Mouse (Mus musculus) neural tube, embryonic 15.5 days (tissue): ENCODE data around the gene Eef1e1. TPM values are rescaled to one million over a fixed set of nuclear protein-coding genes. Genes with fewer than 3 reads are reported as not detected.
"Not testable (repeated sequence)": the region's sequence is repeated elsewhere in the genome, so short reads cannot be mapped to it uniquely, and the experiment has no call there.

Experiments used
- ATAC-seq: fragments of 200-750 bp; cut with Nextera tagmentation; 2 replicates; pipeline ENCODE4 v1.8.0; 2017; ENCODE audit warnings: mild to moderate bottlenecking, moderate TSS enrichment, moderate library complexity; ENCODE audit not compliant: low FRiP score
- H3K27ac ChIP-seq: fragments of 300-500 bp; sonication (generic); replicated peaks from 2 replicates; pipeline ENCODE4 v1.5.1; 2015; ENCODE audit warnings: mild to moderate bottlenecking, inconsistent platforms
- H3K27me3 ChIP-seq: fragments of 300-500 bp; sonication (generic); replicated peaks from 2 replicates; pipeline ENCODE4 v1.6.1; 2015; ENCODE audit warnings: inconsistent platforms
- H3K36me3 ChIP-seq: fragments of 300-500 bp; sonication (generic); 2 replicates; pipeline ENCODE4 v1.6.1; 2015; ENCODE audit warnings: inconsistent platforms
- H3K4me1 ChIP-seq: fragments of 300-500 bp; sonication (generic); 2 replicates; pipeline ENCODE4 v1.6.1; 2015; ENCODE audit warnings: inconsistent platforms
- H3K4me2 ChIP-seq: fragments of 300-500 bp; sonication (generic); 2 replicates; pipeline ENCODE4 v1.6.1; 2015; ENCODE audit warnings: inconsistent platforms, mild to moderate bottlenecking, moderate library complexity
- H3K4me3 ChIP-seq: fragments of 300-500 bp; sonication (generic); replicated peaks from 2 replicates; pipeline ENCODE4 v1.5.1; 2015; ENCODE audit warnings: mild to moderate bottlenecking, inconsistent platforms
- H3K9ac ChIP-seq: fragments of 300-500 bp; sonication (generic); replicated peaks from 2 replicates; pipeline ENCODE4 v1.6.1; 2015; ENCODE audit warnings: mild to moderate bottlenecking, inconsistent platforms
- H3K9me3 ChIP-seq: fragments of 300-500 bp; sonication (generic); replicated peaks from 2 replicates; pipeline ENCODE4 v1.6.1; 2016; ENCODE audit warnings: inconsistent platforms
- WGBS: fragments of 180-500 bp; shearing (Covaris S2); methylation state at CpG from one replicate; pipeline ENCODE4 v1.1.7; 2015; ENCODE audit warnings: mixed read lengths; 5-methylcytosine and 5-hydroxymethylcytosine counted together
- polyA plus RNA-seq: library from polyadenylated mRNA; unstranded; fragments of >200 nt; fragmentation: Nextera tagmentation; extraction: Ambion mirVana; gene quantifications from 2 replicates; pipeline ENCODE4 v1.2.1, GENCODE M21; 2015

Eef1e1 gene
- polyA plus RNA-seq, 1 experiment from 2014 or later: 100 TPM

DNA sequence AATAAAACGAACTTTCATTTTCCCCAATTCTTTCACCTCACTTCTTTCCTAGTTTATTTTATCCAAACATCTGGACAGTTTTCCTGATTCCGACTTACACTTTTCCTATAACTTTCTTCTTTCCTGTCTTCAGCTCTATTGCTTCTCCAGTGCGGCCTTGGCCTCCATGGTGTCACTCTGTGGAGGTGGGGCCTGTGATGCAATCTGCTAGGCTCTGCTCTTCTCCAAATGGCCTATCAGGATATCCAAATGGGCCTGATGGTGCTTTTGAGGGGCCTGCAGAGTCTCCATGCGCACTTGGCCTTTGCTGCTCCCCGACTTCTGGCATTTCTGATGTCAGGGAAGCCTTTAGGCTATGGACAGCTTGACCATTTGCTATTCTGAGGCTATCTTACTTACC is 35.6 kb downstream of the Eef1e1 start:
- Histone ChIP-seq H3K4me2 (no peak overlapping the region), H3K4me1 (peaks cover 3% of the 10 kb centered on the region; the same call in 1 of the 2 replicates), H3K36me3 (peaks cover 3% of the 10 kb centered on the region; the same call in 1 of the 2 replicates), H3K27ac (no peak overlapping the region), H3K9ac (no peak overlapping the region), H3K4me3 (no peak overlapping the region), H3K27me3 (no peaks in the 10 kb centered on the region), H3K9me3 (no peaks in the 10 kb centered on the region)
- 96% methylated on average over 5 of the region's 5 CpGs for WGBS
- no peak for ATAC-seq

DNA sequence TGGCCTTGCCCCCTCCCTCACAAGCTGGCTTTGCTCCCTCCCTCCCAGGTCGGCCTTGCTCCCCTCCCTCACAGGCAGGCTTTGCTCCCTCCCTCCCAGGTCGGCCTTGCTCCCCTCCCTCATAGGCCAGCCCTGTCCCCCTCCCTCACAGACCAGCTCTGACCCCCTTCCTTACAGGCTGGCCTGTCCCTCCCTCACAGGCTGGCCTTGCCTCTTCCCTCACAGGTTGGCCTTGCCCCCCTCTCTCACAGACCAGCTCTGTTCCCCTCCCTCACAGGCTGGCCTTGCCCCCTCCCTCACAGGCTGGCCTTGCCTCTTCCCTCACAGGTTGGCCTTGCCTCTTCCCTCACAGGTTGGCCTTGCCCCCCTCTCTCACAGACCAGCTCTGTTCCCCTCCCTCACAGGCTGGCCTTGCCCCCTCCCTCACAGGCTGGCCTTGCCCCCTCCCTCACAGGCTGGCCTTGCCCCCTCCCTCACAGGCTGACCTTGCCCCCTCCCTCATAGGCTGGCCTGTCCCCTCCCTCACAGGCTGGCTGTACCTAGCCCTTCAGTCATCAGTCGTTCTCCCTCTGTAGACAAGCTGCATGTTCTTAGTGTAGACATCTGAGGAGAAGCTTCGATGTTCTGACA is 40.7 kb downstream of the Eef1e1 start:
- H3K4me1 ChIP-seq, H3K4me2 ChIP-seq, H3K9me3 ChIP-seq, ATAC-seq, H3K27ac ChIP-seq, H3K27me3 ChIP-seq, H3K4me3 ChIP-seq, H3K9ac ChIP-seq: not testable (repeated sequence)
- H3K36me3 ChIP-seq: peaks cover 12% of the 10 kb centered on the region; the same call in 1 of the 2 replicates
- WGBS: 81% methylated on average over 4 of the region's 4 CpGs

DNA sequence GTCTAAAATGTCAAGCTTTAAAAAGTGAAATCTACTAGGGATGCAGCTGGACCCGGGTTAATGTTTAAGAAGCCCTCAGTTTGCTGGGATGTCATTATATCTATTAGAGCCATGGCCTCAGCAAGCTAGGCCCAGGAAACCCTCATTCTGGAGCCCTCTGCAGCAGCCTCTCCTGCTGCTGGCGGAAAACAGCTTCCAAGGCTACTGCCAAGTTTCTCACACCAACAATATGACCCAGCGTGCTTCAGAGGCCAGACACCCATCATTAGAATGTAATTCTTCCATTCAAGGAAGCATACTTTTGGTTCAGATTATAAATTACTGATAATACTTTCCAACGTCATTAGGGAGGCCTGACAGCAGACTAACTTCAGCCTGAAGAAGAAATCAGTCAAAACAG is 42.0 kb downstream of the Eef1e1 start:
- Histone ChIP-seq H3K4me1 (no peaks in the 10 kb centered on the region), H3K27ac (no peak overlapping the region), H3K9ac (no peak overlapping the region), H3K4me2 (no peak overlapping the region), H3K27me3 (no peaks in the 10 kb centered on the region), H3K9me3 (no peaks in the 10 kb centered on the region), H3K36me3 (peaks cover 22% of the 10 kb centered on the region), H3K4me3 (no peak overlapping the region)
- ATAC-seq: no peak
- 86% methylated on average over 4 of the region's 4 CpGs for WGBS

DNA sequence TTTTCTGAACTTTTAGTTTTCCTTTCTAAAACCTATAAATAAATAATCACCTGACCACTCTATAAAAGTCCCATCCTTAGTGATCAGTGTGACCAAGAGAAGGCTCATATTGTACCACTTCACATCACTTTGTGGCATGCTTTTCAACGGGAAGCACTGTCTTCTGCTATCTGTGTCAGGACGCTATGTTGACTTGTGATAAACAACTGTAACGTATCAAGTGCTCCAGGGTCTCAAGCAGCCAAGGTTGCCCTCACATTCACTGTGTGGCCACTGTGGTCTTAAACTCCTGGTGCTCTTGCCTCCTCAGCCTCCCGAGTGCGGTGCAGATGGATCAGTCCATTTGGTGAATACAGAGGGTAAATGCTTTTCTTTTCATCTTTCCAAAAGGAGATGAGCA is 43.2 kb downstream of the Eef1e1 start:
- H3K4me1 ChIP-seq: no peaks in the 10 kb centered on the region
- H3K27ac ChIP-seq: no peak overlapping the region
- peaks cover 25% of the 10 kb centered on the region for H3K36me3 ChIP-seq
- H3K9ac ChIP-seq: no peak overlapping the region
- no peak for ATAC-seq
- H3K4me2 ChIP-seq: no peak overlapping the region
- H3K9me3 ChIP-seq: no peaks in the 10 kb centered on the region
- H3K27me3 ChIP-seq: no peaks in the 10 kb centered on the region
- no peak overlapping the region for H3K4me3 ChIP-seq
- 91% methylated on average over 5 of the region's 5 CpGs for WGBS

DNA sequence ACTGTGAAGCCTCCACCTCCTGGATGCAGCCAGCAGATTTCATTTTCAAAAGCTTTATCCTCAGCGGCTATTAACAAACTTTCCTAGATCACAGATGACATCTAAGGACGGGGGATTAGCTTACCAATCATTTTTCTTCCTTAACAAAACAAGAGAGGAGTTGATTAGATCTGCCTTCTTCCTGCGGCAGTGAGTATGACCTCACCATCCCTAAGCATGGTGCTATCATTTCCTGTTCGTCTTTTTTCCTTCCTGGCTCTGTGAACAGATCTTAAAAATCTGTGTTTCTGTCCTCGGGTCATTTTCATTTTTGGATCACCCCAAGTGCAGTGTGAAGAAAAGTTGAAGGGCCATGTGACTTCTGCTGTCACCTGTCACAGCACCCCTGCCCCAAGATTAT is 44.6 kb downstream of the Eef1e1 start:
- H3K36me3 ChIP-seq: peaks cover 27% of the 10 kb centered on the region
- ATAC-seq: no peak
- no peak overlapping the region for H3K4me2 ChIP-seq
- H3K27ac ChIP-seq: no peak overlapping the region
- 79% methylated on average over 5 of the region's 5 CpGs for WGBS
- no peaks in the 10 kb centered on the region for H3K4me1 ChIP-seq
- H3K9me3 ChIP-seq: no peaks in the 10 kb centered on the region
- no peak overlapping the region for H3K4me3 ChIP-seq
- no peaks in the 10 kb centered on the region for H3K27me3 ChIP-seq
- no peak overlapping the region for H3K9ac ChIP-seq

DNA sequence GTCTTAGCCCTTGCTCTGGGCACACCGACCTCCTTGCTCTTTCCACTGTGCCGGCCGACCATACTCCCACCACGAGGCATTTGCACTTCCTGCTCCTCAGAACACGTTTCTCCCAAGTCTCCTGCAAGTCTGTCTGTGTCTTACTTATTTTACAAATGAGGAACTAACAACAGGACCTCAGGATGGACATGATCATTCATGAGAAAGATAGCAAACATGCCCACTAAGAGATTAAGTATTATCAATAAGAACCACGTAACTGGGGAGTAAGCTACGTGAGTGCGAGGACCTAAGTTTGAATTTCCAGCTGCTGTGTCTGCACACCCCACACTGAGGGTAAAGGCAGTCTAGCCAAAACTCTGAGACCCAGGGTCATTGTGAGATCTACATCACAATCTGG is 45.3 kb downstream of the Eef1e1 start:
- 93% methylated on average over 8 of the region's 8 CpGs for WGBS
- no peaks in the 10 kb centered on the region for H3K27me3 ChIP-seq
- no peak overlapping the region for H3K4me3 ChIP-seq
- H3K4me2 ChIP-seq: no peak overlapping the region
- H3K9me3 ChIP-seq: no peaks in the 10 kb centered on the region
- H3K27ac ChIP-seq: no peak overlapping the region
- H3K36me3 ChIP-seq: peaks cover 27% of the 10 kb centered on the region
- H3K4me1 ChIP-seq: no peaks in the 10 kb centered on the region
- no peak for ATAC-seq
- H3K9ac ChIP-seq: no peak overlapping the region

DNA sequence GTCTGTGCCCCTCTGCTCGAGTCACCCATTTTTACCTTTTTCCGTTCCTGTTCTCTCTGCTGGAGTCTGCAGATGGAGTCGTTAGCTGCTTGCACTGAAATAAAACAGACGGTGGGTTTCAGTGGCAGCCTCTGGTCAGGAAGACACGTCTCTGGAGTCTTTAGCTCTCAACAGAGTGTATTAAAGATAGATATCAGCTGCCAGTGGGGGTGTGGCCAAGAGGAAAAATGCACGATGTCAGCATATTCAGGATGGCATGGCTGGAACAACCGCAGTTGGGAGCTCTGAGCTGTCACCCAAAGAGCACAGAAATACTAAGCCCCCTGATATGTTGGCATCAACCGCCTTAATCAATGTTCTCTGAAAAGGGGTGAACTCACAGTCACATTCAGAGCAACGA is 46.2 kb downstream of the Eef1e1 start:
- no peak overlapping the region for H3K27ac ChIP-seq
- H3K27me3 ChIP-seq: no peaks in the 10 kb centered on the region
- H3K9ac ChIP-seq: no peak overlapping the region
- no peaks in the 10 kb centered on the region for H3K4me1 ChIP-seq
- H3K4me2 ChIP-seq: no peak overlapping the region
- H3K9me3 ChIP-seq: no peaks in the 10 kb centered on the region
- peaks cover 27% of the 10 kb centered on the region for H3K36me3 ChIP-seq
- no peak overlapping the region for H3K4me3 ChIP-seq
- 93% methylated on average over 9 of the region's 9 CpGs for WGBS
- no peak for ATAC-seq

DNA sequence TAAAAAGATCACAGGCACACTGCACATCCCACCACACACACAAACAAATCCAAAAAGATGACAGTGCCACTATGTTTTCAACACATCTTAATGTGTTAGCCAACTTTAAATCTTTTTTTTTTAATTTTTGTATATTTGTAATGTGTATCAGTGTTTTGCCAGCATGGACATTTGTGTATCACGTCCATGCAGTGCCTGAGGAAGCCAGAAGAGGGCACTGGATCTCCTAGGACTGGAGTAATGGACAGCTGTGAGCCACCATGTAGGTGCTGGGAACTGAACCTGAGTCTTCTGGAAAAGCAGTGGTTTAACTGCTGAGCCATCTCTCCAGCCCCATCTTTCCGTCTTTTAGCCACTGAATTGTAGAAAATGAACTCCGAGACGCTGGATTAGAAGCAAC is 46.7 kb downstream of the Eef1e1 start:
- H3K4me3 ChIP-seq: no peak overlapping the region
- no peaks in the 10 kb centered on the region for H3K4me1 ChIP-seq
- H3K27ac ChIP-seq: no peak overlapping the region
- H3K9ac ChIP-seq: no peak overlapping the region
- H3K27me3 ChIP-seq: no peaks in the 10 kb centered on the region
- no peak for ATAC-seq
- 97% methylated on average over 4 of the region's 4 CpGs for WGBS
- H3K4me2 ChIP-seq: no peak overlapping the region
- H3K36me3 ChIP-seq: peaks cover 28% of the 10 kb centered on the region
- H3K9me3 ChIP-seq: no peaks in the 10 kb centered on the region

DNA sequence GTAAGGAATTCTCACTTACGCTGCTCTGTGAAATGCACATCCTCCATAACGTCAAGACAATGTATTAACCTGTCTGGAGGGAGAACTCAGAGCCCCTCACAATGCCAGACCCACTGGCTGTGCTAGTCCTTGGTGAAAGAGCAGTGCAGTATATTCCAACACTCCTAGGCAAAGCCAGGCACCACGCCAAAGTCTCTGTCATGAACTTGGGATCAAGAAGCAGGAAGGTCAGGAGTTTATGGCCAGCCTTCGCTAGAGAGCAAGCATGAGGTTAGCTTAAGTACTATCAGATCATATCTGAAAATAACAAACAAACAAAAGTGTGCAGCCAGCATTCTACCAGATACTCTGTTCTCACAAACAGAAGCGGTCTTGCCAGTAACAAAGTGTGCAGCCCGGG is 48.5 kb downstream of the Eef1e1 start:
- Histone ChIP-seq H3K4me3 (no peak overlapping the region), H3K36me3 (peaks cover 22% of the 10 kb centered on the region), H3K4me2 (no peak overlapping the region), H3K27me3 (no peaks in the 10 kb centered on the region), H3K27ac (no peak overlapping the region), H3K4me1 (no peaks in the 10 kb centered on the region), H3K9me3 (no peaks in the 10 kb centered on the region), H3K9ac (no peak overlapping the region)
- no peak for ATAC-seq
- WGBS: 90% methylated on average over 6 of the region's 6 CpGs

DNA sequence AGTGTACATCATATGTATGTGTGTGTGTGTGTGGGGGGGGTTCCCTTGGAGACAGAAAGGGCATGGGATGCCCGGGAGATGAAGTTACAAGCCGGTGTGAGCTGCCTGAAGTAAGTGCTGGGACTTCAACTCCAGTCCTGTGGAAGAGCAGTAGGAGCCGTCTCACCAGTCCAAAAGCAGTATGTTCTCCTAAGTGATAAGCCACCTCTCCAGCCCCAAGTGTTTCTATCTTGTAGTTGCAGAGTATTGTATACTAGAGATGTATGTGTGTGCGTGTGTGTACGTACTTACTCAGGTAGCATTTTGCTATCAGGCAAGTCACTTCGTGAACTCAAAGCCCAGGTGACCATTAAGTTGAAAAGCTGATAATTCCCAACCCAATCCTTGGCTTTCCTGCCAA is 51.7 kb downstream of the Eef1e1 start:
- no peak overlapping the region for H3K27ac ChIP-seq
- peaks cover 17% of the 10 kb centered on the region for H3K36me3 ChIP-seq
- H3K4me2 ChIP-seq: no peak overlapping the region
- no peak for ATAC-seq
- no peak overlapping the region for H3K4me3 ChIP-seq
- H3K9ac ChIP-seq: no peak overlapping the region
- WGBS: 91% methylated on average over 6 of the region's 6 CpGs
- H3K9me3 ChIP-seq: no peaks in the 10 kb centered on the region
- no peaks in the 10 kb centered on the region for H3K27me3 ChIP-seq
- H3K4me1 ChIP-seq: no peaks in the 10 kb centered on the region

DNA sequence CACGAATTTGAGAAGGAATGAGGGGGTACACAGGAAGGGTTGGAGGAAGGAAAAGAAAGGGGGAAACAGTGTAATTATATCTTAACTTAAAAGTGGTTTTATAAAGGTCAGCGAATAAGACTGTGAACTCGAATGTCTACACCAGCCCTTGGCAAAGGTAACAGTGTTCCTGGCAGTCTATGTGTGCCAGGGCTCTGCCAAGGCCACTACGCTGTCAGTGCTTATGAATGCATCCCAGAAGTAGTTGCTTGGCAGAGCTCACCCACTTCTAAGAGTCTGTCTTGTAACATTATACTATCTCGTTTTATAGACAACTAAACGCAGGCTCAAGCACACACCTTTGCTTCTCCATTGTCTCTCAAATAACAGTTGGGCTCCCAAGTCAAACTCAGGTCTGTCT is 53.5 kb downstream of the Eef1e1 start:
- Histone ChIP-seq H3K27ac (no peak overlapping the region), H3K27me3 (no peaks in the 10 kb centered on the region), H3K4me2 (no peak overlapping the region), H3K9ac (no peak overlapping the region), H3K36me3 (0 out of 2 replicates have a peak, but pooled peaks cover 12% of the 10 kb centered on the region), H3K9me3 (no peaks in the 10 kb centered on the region), H3K4me1 (no peaks in the 10 kb centered on the region), H3K4me3 (no peak overlapping the region)
- ATAC-seq: no peak
- 79% methylated on average over 6 of the region's 6 CpGs for WGBS

DNA sequence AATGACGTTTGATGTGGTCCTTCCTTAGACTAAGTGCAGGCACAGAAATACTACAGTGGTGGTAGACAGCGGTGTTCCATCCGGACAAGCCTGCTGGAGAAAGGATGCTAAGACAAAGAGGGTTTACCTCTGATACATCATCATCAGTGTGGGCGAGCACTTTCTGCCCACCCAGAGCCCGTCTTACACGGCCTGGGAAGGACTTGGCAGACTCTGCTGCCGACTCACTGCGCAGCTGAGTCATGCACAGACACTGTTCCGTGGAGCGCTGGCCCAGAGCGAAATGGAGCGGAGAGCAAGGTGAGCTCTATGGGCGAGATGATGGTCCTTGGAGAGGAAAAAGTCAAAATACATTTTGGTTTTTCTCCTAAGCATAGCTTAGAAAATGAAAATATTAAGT is 55.9 kb downstream of the Eef1e1 start:
- no peak for ATAC-seq

More for the DNA sequence above, 55.9 kb downstream of the Eef1e1 start:
- WGBS: 93% methylated on average over 13 of the region's 13 CpGs
- Histone ChIP-seq H3K27me3 (no peaks in the 10 kb centered on the region), H3K4me1 (no peaks in the 10 kb centered on the region), H3K4me3 (no peak overlapping the region), H3K27ac (no peak overlapping the region), H3K36me3 (0 out of 2 replicates have a peak, but pooled peaks cover 10% of the 10 kb centered on the region), H3K9ac (no peak overlapping the region), H3K9me3 (no peaks in the 10 kb centered on the region), H3K4me2 (no peak overlapping the region)
